Mouse (Mus musculus) mesoderm, embryonic 11.5 days (tissue): ENCODE results near the gene Khk.

Experiments used
- DNase-seq: peaks from one replicate; pipeline ENCODE4 v3.0.0-alpha.2; 2012; ENCODE audit warnings: low read depth, low spot score

The Khk gene

DNA sequence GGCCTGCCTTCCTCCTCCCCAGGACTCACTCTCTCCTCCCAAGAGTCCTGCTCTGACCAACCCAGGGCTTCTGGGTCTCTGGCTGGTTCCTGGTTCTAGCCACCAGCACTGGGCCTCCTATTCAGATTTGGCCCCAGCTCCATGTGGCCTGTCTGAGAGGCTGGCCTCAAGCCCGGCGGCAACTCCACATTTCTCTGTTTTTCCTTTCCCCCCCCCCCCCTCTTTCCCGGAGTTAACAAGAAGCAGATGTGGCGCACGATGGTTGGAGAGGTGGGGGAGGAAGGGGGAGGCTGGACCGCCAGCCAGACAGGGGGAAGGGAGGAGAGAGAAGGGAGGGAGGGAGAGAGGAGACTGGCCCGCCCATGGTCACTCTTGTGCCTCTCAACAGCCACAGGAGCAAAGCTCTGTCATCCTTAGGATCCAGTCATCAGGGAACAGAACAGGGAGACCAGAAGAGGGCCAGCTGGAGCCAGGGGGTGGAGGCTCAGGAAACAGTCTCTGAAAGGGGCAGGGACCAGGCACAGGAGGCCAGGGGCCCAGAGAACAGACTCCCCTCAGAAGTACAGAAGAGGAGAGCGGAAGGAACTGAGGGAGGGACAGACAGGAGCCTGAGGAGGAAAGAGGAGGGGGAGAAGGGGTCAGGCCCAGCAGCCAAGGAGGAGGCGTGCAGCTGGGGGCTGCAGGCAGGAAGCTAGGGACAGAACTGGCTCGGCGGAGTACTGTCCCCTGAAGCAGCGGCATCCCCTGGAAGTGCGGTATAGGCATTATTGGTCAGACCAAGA is 8.0 kb upstream of the Khk start, which contains the start of gene Emilin1:
Gene Emilin1 (plus strand): TSS at position 343 of the 782 bp plus-strand sequence.
- DNase-seq: peak; percentile 92

DNA sequence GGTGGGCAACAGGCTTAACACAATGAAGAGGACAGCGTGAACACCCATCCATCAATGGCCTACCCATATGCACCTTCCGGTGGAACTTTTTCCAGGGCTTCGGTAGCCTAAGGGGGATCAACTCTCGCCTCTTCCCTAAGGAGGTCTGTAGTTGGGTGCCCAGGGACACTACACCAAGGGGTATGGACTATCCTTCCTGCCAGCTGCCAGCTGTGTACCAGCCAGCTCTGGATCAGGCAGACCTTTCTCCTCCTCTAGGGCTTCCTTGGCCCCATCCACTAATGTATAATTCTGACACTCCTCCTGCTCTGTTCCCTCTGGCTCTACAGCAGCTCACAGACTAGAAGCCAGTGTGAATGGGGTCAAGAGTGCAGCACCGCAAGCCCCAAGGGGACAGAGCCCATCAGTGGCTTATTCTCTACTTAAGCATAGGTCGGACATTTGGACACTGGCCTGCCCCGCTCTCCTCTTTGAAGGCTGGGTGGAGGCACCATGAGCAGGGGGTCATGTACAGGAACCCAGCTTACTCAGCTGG is 7.1 kb upstream of the Khk start:
- no peak for DNase-seq

DNA sequence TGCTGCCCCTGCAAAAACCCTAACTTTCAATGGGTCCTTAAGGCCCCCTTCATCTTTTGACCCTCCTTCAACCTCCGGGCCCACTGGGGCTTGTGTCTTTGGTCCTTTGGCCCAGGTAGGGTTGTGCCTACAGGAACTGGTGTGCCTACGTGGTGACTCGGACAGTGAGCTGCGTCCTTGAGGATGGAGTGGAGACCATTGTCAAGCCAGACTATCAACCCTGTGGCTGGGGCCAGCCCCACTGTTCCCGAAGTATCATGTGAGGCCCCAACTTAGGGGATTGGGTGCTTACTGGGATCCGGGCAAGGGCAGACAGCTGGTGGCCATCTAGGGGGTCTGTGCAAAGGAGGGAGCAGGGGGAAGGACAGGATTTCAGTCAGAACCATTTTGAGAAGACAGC is 6.4 kb upstream of the Khk start:
- no peak for DNase-seq

DNA sequence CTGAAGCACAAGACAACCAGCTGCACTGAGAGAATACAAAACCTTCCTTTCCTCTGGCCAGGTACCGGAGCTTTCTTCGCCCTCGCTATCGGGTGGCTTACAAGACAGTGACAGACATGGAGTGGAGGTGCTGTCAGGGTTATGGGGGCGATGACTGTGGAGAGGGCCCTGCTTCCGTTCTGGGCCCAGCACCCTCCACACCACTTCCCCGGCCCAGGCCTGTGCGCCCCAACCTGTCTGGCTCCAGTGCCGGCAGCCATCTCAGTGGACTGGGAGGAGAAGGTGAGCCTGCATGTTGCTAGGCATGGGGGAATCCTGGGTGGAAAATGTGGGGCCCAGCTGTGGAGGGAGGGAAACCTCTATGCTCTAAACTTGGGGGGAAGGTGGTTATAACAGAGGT is 5.8 kb upstream of the Khk start:
- no peak for DNase-seq

DNA sequence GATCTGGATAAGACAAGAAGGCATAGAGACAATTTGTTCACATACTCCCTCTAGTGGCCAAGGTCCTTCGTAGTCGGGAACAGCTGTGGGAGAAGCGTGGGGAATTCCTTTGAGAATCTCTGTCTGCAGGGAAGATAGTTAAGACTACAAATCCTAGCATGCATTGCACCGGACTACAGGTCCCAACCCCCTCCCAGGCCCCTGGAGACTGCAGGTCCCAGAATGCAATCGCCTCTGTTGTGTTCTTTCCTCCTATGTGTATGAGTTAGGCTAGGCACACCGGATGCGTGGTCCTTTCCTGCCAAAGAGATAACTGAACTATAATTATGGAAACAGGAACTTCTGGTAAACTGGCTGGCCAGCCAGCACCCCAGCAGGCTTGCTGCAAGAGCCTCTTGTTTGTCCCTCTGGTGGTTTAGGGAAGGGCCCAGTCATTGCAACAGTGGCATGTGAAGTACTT is 5.2 kb upstream of the Khk start:
- peak; percentile 95 for DNase-seq

DNA sequence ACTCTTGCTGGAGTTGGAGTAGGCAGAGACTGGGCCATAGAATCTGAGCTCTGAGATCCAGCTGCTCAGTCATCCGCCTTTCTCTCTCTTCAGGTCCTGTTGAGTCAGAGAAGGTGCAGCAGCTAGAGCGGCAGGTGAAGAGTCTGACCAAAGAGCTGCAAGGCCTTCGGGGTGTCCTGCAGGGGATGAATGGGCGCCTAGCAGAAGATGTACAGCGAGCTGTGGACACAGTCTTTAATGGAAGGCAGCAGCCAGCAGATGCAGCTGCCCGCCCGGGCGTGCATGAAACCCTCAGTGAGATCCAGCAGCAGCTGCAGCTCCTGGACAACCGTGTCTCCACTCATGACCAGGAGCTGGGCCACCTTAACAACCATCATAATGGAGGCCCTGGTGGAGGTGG is 4.4 kb upstream of the Khk start:
- DNase-seq: no peak

DNA sequence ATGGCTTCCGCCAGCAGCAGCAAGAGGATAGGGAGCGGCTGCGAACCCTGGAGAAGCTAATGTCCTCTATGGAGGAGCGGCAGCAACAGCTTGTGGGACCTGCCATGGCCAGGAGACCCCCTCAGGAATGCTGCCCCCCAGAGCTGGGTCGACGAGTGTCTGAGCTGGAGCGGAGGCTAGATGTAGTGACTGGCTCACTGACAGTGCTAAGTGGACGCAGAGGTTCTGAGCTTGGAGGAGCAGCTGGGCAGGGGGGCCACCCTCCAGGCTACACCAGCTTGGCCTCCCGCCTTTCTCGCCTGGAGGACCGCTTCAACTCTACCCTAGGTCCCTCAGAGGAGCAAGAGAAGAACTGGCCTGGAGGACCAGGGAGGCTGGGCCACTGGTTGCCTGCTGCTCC is 3.9 kb upstream of the Khk start:
- no peak for DNase-seq

DNA sequence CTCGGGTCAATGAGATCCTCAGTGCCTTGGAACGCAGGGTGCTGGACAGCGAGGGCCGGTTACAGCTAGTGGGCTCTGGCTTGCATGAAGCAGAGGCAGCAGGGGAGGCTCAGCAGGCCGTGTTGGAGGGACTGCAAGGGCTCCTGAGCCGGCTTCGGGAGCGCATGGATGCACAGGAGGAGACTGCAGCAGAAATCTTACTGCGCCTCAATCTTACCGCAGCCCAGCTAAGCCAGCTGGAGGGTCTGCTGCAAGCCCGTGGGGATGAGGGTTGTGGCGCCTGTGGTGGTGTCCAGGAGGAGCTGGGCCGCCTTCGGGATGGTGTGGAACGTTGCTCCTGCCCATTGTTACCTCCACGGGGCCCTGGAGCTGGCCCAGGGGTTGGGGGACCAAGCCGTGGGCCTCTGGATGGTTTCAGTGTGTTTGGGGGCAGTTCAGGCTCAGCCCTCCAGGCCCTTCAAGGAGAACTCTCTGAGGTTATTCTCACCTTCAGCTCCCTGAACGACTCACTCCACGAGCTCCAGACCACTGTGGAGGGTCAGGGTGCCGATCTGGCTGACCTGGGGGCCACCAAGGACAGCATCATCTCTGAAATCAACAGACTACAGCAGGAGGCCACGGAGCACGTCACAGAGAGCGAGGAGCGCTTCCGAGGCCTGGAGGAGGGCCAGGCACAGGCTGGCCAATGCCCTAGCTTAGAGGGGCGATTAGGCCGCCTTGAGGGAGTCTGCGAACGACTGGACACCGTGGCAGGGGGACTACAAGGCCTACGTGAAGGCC is 3.1 kb upstream of the Khk start:
- no peak for DNase-seq

DNA sequence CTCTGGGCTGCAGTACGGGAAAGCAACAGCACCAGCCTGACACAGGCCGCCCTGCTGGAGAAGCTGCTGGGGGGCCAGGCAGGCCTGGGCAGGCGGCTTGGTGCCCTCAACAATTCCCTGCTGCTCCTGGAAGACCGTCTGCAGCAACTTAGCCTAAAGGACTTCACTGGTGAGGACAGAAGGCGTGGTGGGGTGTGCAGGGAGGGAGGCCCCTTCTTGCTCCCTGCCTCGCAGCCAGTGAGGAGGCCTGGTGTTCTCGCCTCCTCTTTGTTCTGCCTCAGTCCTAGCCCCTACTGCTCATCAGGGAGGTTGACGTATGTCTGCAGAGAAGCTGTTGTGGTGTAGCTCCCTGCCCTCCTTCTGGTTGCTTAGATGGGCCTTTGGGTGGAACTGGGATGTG is 2.5 kb upstream of the Khk start:
- no peak for DNase-seq

DNA sequence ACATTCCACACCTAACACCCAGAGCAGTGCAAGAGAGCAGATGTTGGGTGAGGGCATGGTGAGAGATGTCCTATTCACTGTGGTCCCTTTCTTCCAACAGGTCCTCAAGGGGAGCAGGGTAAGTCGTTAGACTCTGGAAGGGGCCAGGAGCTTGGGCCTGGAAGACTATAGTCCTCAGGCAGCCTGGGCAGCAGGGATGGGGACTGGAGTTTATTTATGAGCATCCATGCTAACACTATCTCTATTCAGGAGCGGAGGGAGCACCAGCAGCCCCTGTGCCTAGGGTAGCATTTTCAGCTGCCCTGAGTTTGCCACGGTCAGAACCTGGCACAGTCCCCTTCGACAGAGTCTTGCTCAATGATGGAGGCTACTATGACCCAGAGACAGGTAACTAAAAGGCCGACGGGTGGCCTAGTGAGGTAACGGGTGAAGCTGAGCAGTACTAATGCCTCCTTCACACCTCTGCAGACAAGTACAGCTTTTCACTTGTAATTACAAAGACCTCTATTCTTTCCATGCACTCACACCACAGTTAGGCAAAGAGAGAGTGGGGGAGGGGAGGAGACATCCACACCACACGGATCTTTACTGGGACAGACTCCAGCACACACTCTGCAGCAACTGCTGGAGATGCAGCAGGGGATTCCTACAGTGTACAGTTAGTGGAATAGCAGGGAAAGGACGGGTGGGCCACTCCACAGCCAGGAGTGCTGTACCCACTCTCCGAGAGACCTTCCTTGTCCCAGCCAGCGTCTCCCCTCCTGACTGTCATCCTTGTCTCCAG is 1.2 kb upstream of the Khk start:
- no peak for DNase-seq

DNA sequence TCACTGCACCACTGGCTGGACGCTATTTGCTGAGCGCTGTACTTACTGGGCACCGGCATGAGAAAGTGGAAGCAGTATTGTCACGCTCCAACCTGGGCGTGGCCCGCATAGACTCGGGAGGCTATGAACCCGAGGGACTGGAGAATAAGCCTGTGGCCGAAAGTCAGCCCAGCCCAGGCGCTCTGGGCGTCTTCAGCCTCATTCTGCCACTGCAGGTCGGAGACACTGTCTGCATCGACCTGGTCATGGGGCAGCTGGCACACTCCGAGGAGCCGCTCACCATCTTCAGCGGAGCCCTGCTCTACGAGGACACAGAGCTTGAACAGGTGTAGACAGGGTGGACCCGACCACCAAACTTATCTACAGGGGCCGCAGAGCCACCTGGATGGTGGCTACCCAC is 610 bp upstream of the Khk start:
- no peak for DNase-seq

DNA sequence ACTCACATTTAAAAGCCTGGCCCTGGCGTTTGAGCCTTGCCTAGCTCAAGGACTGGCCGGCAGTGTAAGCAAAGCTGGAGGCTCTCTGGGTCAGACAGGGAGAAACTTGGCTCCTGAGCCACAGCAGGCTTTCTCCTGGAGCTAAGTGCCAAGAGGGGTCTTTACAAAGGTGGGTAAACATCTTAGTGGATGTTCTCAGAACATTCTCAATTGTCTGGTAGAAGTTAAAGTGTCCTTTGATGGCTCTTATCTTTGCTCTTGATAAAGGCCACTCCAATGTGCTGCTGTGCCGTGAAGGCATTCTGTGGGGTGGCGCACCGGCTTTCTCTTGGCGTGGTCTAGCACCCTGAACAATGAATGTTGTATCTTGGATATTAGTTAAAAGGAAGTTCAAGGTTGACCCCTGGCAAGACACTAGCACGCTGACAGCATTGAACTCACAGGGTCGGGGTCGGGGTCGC is 1.4 kb downstream of the Khk start:
- no peak for DNase-seq

DNA sequence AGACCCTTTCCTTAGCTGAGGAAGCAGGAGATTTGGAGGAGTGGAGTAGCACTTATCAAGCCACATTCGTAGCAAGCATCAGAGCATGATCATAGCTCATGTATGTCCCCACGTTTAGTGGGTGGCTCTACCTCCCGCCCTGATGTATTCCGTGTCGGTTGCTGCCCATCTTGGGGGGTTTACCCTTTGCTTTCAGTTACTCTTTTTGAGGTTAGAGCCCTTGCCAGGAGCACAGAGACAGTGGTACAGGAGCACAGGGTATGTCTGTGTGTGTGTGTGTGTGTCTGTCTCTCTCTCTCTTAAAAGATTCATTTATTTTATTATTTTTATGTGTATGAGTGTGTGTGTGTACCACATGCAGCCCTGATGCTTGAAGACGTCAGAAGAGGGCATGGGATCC is 1.9 kb downstream of the Khk start:
- no peak for DNase-seq

DNA sequence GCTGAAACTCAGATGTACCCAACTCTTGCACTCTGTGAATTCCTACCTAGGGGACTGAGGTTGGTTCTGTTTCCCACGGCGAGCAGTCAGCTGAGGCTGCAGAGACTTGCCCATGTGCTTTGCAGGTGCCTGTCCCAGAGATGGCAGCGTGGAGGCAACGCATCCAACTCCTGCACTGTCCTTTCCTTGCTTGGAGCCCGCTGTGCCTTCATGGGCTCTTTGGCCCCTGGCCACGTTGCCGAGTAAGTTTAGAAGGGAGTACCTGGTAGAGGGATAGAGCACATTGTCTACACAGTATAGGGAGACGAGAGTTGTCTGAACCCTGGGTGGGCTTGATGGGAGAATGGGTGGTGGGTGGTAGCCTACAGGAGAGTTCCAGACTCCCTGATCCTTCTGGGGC is 3.4 kb downstream of the Khk start:
- no peak for DNase-seq

DNA sequence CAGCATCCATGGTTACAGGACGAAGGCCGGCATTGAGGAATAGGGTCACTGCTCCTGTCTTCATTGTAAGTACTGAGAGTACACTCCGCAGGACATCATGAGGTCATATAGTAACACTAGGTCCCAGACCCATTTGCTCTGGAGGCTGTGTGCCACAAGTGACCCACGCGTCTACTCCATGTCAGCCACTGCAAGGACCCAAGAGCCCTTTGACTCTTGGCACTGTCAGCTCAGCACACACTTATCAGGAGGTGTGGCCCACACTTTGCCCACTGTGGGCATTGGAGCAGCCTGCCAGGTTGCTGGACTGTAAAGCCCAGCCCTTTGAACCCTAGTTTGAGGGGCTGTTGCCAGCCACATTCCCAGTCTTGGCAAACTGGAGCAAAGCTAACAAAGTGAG is 4.0 kb downstream of the Khk start:
- no peak for DNase-seq

DNA sequence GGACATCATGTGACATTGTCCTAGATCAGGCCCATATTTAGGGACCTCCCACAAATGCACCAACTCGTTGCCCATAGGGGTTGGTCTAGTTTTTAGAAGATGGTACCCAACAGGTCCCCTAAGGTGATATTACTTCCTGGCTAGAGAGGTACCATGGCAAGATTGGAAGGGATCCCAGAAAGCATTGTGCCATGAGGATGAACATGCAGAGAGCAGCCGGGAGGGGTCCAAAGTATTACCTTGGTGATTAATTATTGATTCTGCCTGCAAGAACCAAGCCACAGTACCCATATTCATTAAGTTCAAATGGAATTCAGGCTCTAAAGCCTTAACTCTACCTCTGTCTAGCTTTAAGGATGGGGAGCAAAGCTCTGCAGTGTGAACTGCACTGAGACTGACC is 4.8 kb downstream of the Khk start:
- DNase-seq: no peak

DNA sequence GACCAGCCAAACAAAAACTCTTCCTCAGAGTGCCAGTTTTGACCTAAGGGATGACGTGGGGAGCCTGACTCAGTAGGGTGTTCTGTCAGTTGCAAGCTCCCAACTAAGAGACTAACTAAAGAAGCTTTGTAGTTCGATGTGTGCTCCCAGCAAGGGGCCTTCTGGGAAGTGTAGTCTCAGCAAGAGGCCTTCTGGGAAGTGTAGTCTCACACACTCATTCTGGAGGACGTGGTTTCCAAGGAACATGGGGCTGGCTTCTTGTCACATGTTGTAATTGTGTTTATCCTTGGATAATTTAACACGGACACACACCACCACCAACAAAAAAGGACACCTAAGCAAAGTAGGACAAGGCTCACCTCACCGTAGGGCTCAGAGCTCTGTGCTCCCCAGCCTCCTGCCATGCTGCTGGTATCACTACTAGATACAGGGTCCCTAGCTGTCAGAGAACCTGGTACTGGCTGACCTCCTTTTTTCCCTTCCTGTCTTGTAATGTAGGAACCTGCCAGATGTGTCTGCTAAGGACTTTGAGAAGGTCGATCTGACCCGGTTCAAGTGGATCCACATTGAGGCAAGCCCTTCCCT is 6.8 kb downstream of the Khk start:
- no peak for DNase-seq

DNA sequence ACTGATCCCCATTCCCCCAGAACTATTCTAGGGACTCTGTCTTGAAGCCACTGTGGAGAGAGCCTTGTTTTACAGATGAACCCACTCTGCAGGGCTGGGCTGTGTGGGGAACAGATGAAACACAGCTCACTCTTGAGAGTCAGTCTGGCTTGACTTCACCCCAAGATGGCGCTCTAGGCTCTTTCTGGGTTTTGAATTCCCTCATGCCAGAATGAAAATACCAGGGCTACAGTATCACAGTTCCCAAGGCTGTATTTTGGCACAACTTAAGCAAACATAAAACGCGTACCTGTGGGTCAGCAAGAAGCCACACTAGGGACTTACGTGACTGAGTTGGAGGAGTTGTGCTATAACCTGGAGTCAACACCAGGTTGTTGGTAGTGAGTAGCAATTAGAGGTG is 8.9 kb downstream of the Khk start:
- peak; percentile 60 for DNase-seq

DNA sequence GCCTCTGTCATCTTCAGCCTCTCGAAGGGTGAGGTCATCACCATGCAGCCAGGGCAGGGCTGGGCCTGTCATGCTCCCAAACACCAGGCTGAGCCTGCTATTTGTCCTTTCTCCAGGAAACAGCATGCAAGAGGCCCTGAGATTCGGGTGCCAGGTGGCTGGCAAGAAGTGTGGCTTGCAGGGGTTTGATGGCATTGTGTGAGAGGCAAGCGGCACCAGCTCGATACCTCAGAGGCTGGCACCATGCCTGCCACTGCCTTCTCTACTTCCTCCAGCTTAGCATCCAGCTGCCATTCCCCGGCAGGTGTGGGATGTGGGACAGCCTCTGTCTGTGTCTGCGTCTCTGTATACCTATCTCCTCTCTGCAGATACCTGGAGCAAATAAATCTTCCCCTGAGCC is 9.6 kb downstream of the Khk start:
- no peak for DNase-seq

DNA sequence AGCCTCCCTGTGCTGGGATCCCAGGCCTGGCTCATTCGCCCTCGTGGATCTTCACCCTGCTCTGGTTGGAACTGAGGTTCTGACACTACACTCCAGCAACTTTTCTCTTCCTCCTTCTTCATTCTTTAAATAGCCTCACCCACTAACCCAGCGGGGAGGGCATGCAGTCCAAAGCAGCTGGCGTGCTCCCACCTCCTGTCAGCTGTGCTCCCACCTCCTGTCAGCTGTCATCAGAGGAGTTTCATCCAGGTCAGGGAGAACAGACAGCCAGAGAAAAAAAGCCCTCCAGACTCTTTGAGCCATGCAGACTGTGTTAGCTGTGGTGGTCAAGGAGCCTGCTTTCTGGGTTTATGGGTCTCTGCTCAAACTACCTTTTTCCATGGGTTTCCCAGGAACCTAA is 10.1 kb downstream of the Khk start:
- DNase-seq: no peak

DNA sequence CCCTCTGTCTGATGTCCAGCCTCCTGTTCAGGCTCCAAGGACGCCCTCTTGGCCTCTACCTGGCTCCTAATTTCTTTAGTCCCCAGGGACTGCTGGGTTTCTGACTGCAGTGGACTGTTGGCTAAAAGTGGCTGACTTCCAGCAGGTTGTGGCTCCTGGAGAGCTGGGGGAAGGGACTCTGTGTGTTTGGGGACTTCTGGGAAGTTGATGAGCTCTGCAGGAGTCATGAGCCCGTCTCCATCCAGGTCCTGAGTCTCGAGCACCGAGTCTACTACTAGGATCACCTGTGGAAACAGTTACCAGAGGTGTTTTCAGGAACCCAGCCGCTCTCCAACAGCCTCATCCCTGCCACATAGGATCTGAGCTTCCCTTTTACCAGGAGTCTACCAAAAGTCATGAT is 12.5 kb downstream of the Khk start:
- no peak for DNase-seq
